Mouse (Mus musculus): ENCODE results near the gene Adamts4.

GRCm38 (mm10) chr1:171251594-171252324, 1.5 kb downstream of the Adamts4 start:
- no peak for TF ChIP-seq CTCF (IDR thresholded peaks at IDR 0.05; ENCODE audit: insufficient read depth, low read depth, low read length)
- TF ChIP-seq POLR2A (IDR thresholded peaks at IDR 0.05; ENCODE audit: insufficient read depth, low read depth, low read length) = no peak
